Mouse (Mus musculus) gastrocnemius, adult 18-20 months (tissue): ENCODE measurements around the gene Ralgapa1. TPM values are rescaled to one million over a fixed set of nuclear protein-coding genes. Genes with fewer than 3 reads are reported as not detected.

Experiments used
- DNase-seq: peaks from one replicate; pipeline ENCODE4 v3.0.0; 2021; ENCODE audit warnings: low spot score
- long read RNA-seq, 2 experiments: library from polyadenylated mRNA; stranded (forward); transcript quantifications; one replicate each; pipeline ENCODE4 v2.0.0; 2021
- total RNA-seq, 2 experiments: library from RNA; stranded (reverse); gene quantifications; 2 replicates each; pipeline ENCODE4 v1.2.3; 2021

The Ralgapa1 gene
- total RNA-seq = 10 to 100 TPM; 41.5 to 41.9 TPM
- long read RNA-seq, experiment 1, partial matches to known transcripts = 2 of 8 reads
- long read RNA-seq, experiment 1, other reads (novel, unspliced or antisense) = 5 of 8 reads
- long read RNA-seq, experiment 2, partial matches to known transcripts = 4 of 11 reads
- long read RNA-seq, experiment 2, other reads (novel, unspliced or antisense) = 7 of 11 reads

- DNase-seq = peak; percentile 86
Measured at GRCm38 (mm10) chr12:55820661-55821314, at the start of gene Ralgapa1. Ralgapa1 (minus strand) TSS chr12:55821167.

- DNase-seq = no peak
Measured at GRCm38 (mm10) chr12:55869622-55870322, 48.8 kb upstream of the Ralgapa1 start.

- DNase-seq = no peak
Measured at GRCm38 (mm10) chr12:55867738-55868137, 46.8 kb upstream of the Ralgapa1 start.

GRCm38 (mm10) chr12:55860631-55861030 is 39.7 kb upstream of the Ralgapa1 start:
- DNase-seq = no peak

- DNase-seq = no peak
Measured at GRCm38 (mm10) chr12:55859409-55860349, 38.7 kb upstream of the Ralgapa1 start.

GRCm38 (mm10) chr12:55850650-55851049 is 29.7 kb upstream of the Ralgapa1 start:
- DNase-seq = no peak

GRCm38 (mm10) chr12:55847851-55848250 is 26.9 kb upstream of the Ralgapa1 start:
- DNase-seq = no peak

- DNase-seq = no peak
Measured at GRCm38 (mm10) chr12:55846741-55847140, 25.8 kb upstream of the Ralgapa1 start.

GRCm38 (mm10) chr12:55837495-55837894 is 16.5 kb upstream of the Ralgapa1 start:
- no peak for DNase-seq

GRCm38 (mm10) chr12:55836199-55836951 is 15.4 kb upstream of the Ralgapa1 start, which contains the start of gene Brms1l:
Brms1l (plus strand) TSS chr12:55836324.
- peak; percentile 95 for DNase-seq

GRCm38 (mm10) chr12:55835857-55836198 is 14.9 kb upstream of the Ralgapa1 start:
- no peak for DNase-seq

- no peak for DNase-seq
Measured at GRCm38 (mm10) chr12:55834891-55835290, 13.9 kb upstream of the Ralgapa1 start.

- DNase-seq = no peak
Measured at GRCm38 (mm10) chr12:55833906-55834625, 13.1 kb upstream of the Ralgapa1 start.

GRCm38 (mm10) chr12:55832961-55833360 is 12.0 kb upstream of the Ralgapa1 start:
- no peak for DNase-seq

GRCm38 (mm10) chr12:55831101-55831500 is 10.1 kb upstream of the Ralgapa1 start:
- DNase-seq = peak; percentile 78

GRCm38 (mm10) chr12:55825537-55825936 is 4.6 kb upstream of the Ralgapa1 start:
- DNase-seq = no peak

- DNase-seq = no peak
Measured at GRCm38 (mm10) chr12:55824027-55824426, 3.1 kb upstream of the Ralgapa1 start.

GRCm38 (mm10) chr12:55820119-55820660 is 777 bp downstream of the Ralgapa1 start:
- DNase-seq = peak; percentile 49

GRCm38 (mm10) chr12:55816488-55816887 is 4.5 kb downstream of the Ralgapa1 start:
- DNase-seq = no peak

GRCm38 (mm10) chr12:55805035-55805434 is 15.9 kb downstream of the Ralgapa1 start:
- no peak for DNase-seq
